Mouse (Mus musculus) neural tube, embryonic 14.5 days (tissue): ENCODE measurements at regions not wholly inside any gene's neighbourhood (a gene's known extent, or its start where the extent isn't known, plus 50 kb on each side); places are given as distances from the start of the nearest gene placed in this dataset.
A peak's percentile ranks its signal among the peaks of the same experiment; 100 is the strongest.

ENCODE experiments used
- ATAC-seq: fragments of 200-750 bp; cut with Nextera tagmentation; 2 replicates; pipeline ENCODE4 v1.8.0; 2017; ENCODE audit warnings: low read depth, mild to moderate bottlenecking, moderate TSS enrichment, moderate library complexity
- H3K27ac ChIP-seq: fragments of 300-500 bp; sonication (generic); 2 replicates; pipeline ENCODE4 v1.5.1; 2014; ENCODE audit warnings: low read depth, mild to moderate bottlenecking, control low read depth, low read length, moderate library complexity, mixed read lengths
- H3K27me3 ChIP-seq: fragments of 300-500 bp; sonication (generic); 2 replicates; pipeline ENCODE4 v1.6.1; 2014; ENCODE audit warnings: low read length; ENCODE audit not compliant: control insufficient read depth, insufficient read depth
- H3K36me3 ChIP-seq: fragments of 300-500 bp; sonication (generic); 2 replicates; pipeline ENCODE4 v1.6.1; 2014; ENCODE audit warnings: low read length, mixed read lengths; ENCODE audit not compliant: control insufficient read depth, insufficient read depth
- H3K4me1 ChIP-seq: fragments of 300-500 bp; sonication (generic); 2 replicates; pipeline ENCODE4 v1.6.1; 2014; ENCODE audit warnings: low read length; ENCODE audit not compliant: control insufficient read depth, insufficient read depth
- H3K4me2 ChIP-seq: fragments of 300-500 bp; sonication (generic); 2 replicates; pipeline ENCODE4 v1.6.1; 2014; ENCODE audit warnings: mild to moderate bottlenecking, low read depth, low read length, control low read depth
- H3K4me3 ChIP-seq: fragments of 300-500 bp; sonication (generic); 2 replicates; pipeline ENCODE4 v1.5.1; 2014; ENCODE audit warnings: low read depth, low read length, control low read depth, mixed read lengths
- H3K9ac ChIP-seq: fragments of 300-500 bp; sonication (generic); replicated peaks from 2 replicates; pipeline ENCODE4 v1.6.1; 2014; ENCODE audit warnings: low read depth, mild to moderate bottlenecking, control low read depth, low read length, mixed read lengths
- H3K9me3 ChIP-seq: fragments of 300-500 bp; sonication (generic); 2 replicates; pipeline ENCODE4 v1.6.1; 2016; ENCODE audit warnings: low read length; ENCODE audit not compliant: control insufficient read depth
- WGBS: fragments of 180-500 bp; shearing (Covaris S2); extraction: QIAGEN DNeasy Blood & Tissue Kit; methylation state at CpG from one replicate; pipeline ENCODE4 v1.1.7; 2014; 5-methylcytosine and 5-hydroxymethylcytosine counted together

GRCm38 (mm10) chr14:74112603-74113002, 451.6 kb downstream of the Gm21750 start:
- no peak overlapping the region for H3K9ac ChIP-seq
- 86% methylated on average over 2 of the region's 2 CpGs for WGBS
- H3K9me3 ChIP-seq, result no peaks in the 10 kb centered on the region
- no peak overlapping the region for H3K4me3 ChIP-seq
- no peak for ATAC-seq
- no peak overlapping the region for H3K4me2 ChIP-seq
- H3K27ac ChIP-seq, result no peak overlapping the region
- no peaks in the 10 kb centered on the region for H3K36me3 ChIP-seq
- H3K4me1 ChIP-seq, result no peaks in the 10 kb centered on the region
- H3K27me3 ChIP-seq, result no peaks in the 10 kb centered on the region

GRCm38 (mm10) chr14:74113116-74113515, 452.1 kb downstream of the Gm21750 start:
- Histone ChIP-seq H3K27ac (no peak overlapping the region), H3K4me2 (no peak overlapping the region), H3K4me3 (no peak overlapping the region), H3K27me3 (no peaks in the 10 kb centered on the region), H3K4me1 (no peaks in the 10 kb centered on the region), H3K36me3 (no peaks in the 10 kb centered on the region), H3K9me3 (no peaks in the 10 kb centered on the region), H3K9ac (no peak overlapping the region)
- WGBS, result 34% methylated on average over 5 of the region's 5 CpGs
- ATAC-seq, result peak; percentile 98

GRCm38 (mm10) chr14:74113556-74113955, 452.5 kb downstream of the Gm21750 start:
- Histone ChIP-seq H3K4me1 (no peaks in the 10 kb centered on the region), H3K4me2 (no peak overlapping the region), H3K9ac (no peak overlapping the region), H3K27ac (no peak overlapping the region; the same call in 1 of the 2 replicates), H3K4me3 (no peak overlapping the region), H3K27me3 (no peaks in the 10 kb centered on the region), H3K9me3 (no peaks in the 10 kb centered on the region), H3K36me3 (no peaks in the 10 kb centered on the region)
- WGBS, result 79% methylated on average over 3 of the region's 3 CpGs
- ATAC-seq, result no peak

GRCm38 (mm10) chr14:74117686-74118085, 456.7 kb downstream of the Gm21750 start:
- H3K9ac ChIP-seq, result no peak overlapping the region
- H3K27ac ChIP-seq, result no peak overlapping the region
- no peak overlapping the region for H3K4me3 ChIP-seq
- no peak for ATAC-seq
- WGBS, result 84% methylated on average over 2 of the region's 2 CpGs
- no peak overlapping the region for H3K4me2 ChIP-seq
- no peaks in the 10 kb centered on the region for H3K36me3 ChIP-seq
- no peaks in the 10 kb centered on the region for H3K4me1 ChIP-seq
- H3K27me3 ChIP-seq, result no peaks in the 10 kb centered on the region
- no peaks in the 10 kb centered on the region for H3K9me3 ChIP-seq

- no peak for ATAC-seq
- H3K27ac ChIP-seq, result no peak overlapping the region
- no peak overlapping the region for H3K4me2 ChIP-seq
- no peaks in the 10 kb centered on the region for H3K36me3 ChIP-seq
- no peaks in the 10 kb centered on the region for H3K27me3 ChIP-seq
- WGBS, result 79% methylated on average over 4 of the region's 4 CpGs
- no peaks in the 10 kb centered on the region for H3K4me1 ChIP-seq
- no peak overlapping the region for H3K9ac ChIP-seq
- no peak overlapping the region for H3K4me3 ChIP-seq
- no peaks in the 10 kb centered on the region for H3K9me3 ChIP-seq
These were observed 484.2 kb downstream of the Gm21750 start for GRCm38 (mm10) chr14:74145202-74145700.

GRCm38 (mm10) chr14:74166221-74166620, 474.4 kb upstream of the Htr2a start:
- 93% methylated on average over 2 of the region's 2 CpGs for WGBS
- H3K4me2 ChIP-seq, result no peak overlapping the region
- ATAC-seq, result no peak

GRCm38 (mm10) chr14:74169131-74169875, 471.3 kb upstream of the Htr2a start:
- ATAC-seq, result no peak
- H3K4me1 ChIP-seq, result no peaks in the 10 kb centered on the region
- WGBS, result 88% methylated on average over 2 of the region's 2 CpGs

More at GRCm38 (mm10) chr14:74166221-74166620, 474.4 kb upstream of the Htr2a start:
- no peak overlapping the region for H3K9ac ChIP-seq
- no peaks in the 10 kb centered on the region for H3K4me1 ChIP-seq
- H3K9me3 ChIP-seq, result no peaks in the 10 kb centered on the region
- no peak overlapping the region for H3K27ac ChIP-seq
- H3K36me3 ChIP-seq, result no peaks in the 10 kb centered on the region
- no peak overlapping the region for H3K4me3 ChIP-seq
- no peaks in the 10 kb centered on the region for H3K27me3 ChIP-seq

GRCm38 (mm10) chr14:74180066-74180465, 460.6 kb upstream of the Htr2a start:
- Histone ChIP-seq H3K4me3 (no peak overlapping the region), H3K36me3 (no peaks in the 10 kb centered on the region), H3K27ac (no peak overlapping the region), H3K27me3 (no peaks in the 10 kb centered on the region), H3K9me3 (no peaks in the 10 kb centered on the region), H3K4me2 (no peak overlapping the region), H3K4me1 (no peaks in the 10 kb centered on the region), H3K9ac (no peak overlapping the region)
- ATAC-seq, result no peak
- 93% methylated on average over 2 of the region's 2 CpGs for WGBS

More at GRCm38 (mm10) chr14:74169131-74169875, 471.3 kb upstream of the Htr2a start:
- H3K9me3 ChIP-seq, result no peaks in the 10 kb centered on the region
- no peak overlapping the region for H3K4me3 ChIP-seq
- H3K9ac ChIP-seq, result no peak overlapping the region
- H3K27ac ChIP-seq, result no peak overlapping the region
- no peak overlapping the region for H3K4me2 ChIP-seq
- H3K36me3 ChIP-seq, result no peaks in the 10 kb centered on the region
- no peaks in the 10 kb centered on the region for H3K27me3 ChIP-seq

- WGBS, result 93% methylated on average over 4 of the region's 4 CpGs
- no peak for ATAC-seq
- H3K27ac ChIP-seq, result no peak overlapping the region
- H3K36me3 ChIP-seq, result no peaks in the 10 kb centered on the region
- H3K9me3 ChIP-seq, result no peaks in the 10 kb centered on the region
- H3K27me3 ChIP-seq, result no peaks in the 10 kb centered on the region
- H3K9ac ChIP-seq, result no peak overlapping the region
- no peaks in the 10 kb centered on the region for H3K4me1 ChIP-seq
- H3K4me3 ChIP-seq, result no peak overlapping the region
- no peak overlapping the region for H3K4me2 ChIP-seq
These were observed 457.6 kb upstream of the Htr2a start for GRCm38 (mm10) chr14:74182996-74183395.
